Mouse (Mus musculus) testis, adult 2 months (tissue): ENCODE measurements at regions not wholly inside any gene's neighbourhood (a gene's known extent, or its start where the extent isn't known, plus 50 kb on each side); places are given as distances from the start of the nearest gene placed in this dataset.

Experiments
- H3K27ac ChIP-seq: fragments of 200-500 bp; 2 replicates; pipeline ENCODE4 v1.5.1; 2012; ENCODE audit warnings: low read depth, low read length; ENCODE audit not compliant: control insufficient read depth, insufficient read depth
- H3K27me3 ChIP-seq: fragments of 200-500 bp; 2 replicates; pipeline ENCODE4 v1.6.1; 2012; ENCODE audit warnings: mild to moderate bottlenecking, low read length, moderate library complexity; ENCODE audit not compliant: control insufficient read depth, insufficient read depth
- H3K36me3 ChIP-seq: fragments of 200-500 bp; 2 replicates; pipeline ENCODE4 v1.6.1; 2012; ENCODE audit warnings: mild to moderate bottlenecking, low read length; ENCODE audit not compliant: control insufficient read depth, insufficient read depth
- H3K4me1 ChIP-seq: fragments of 200-500 bp; 2 replicates; pipeline ENCODE4 v1.6.1; 2012; ENCODE audit warnings: low read length; ENCODE audit not compliant: control insufficient read depth, insufficient read depth
- H3K4me3 ChIP-seq: fragments of 200-500 bp; 2 replicates; pipeline ENCODE4 v1.5.1; 2012; ENCODE audit warnings: low read depth, mild to moderate bottlenecking, low read length, moderate library complexity, mixed read lengths; ENCODE audit not compliant: control insufficient read depth
- CTCF ChIP-seq: fragments of 200-500 bp; IDR thresholded peaks from 2 replicates; pipeline ENCODE4 v1.5.1; 2012; ENCODE audit warnings: low read depth, mild to moderate bottlenecking, inconsistent platforms, low read length, moderate library complexity; ENCODE audit not compliant: control insufficient read depth, insufficient read depth, insufficient replicate concordance
- POLR2A ChIP-seq: fragments of 200-500 bp; IDR thresholded peaks from 2 replicates; pipeline ENCODE4 v1.6.1; 2012; ENCODE audit warnings: low read depth, mild to moderate bottlenecking, inconsistent platforms, low read length, moderate library complexity; ENCODE audit not compliant: control insufficient read depth

DNA sequence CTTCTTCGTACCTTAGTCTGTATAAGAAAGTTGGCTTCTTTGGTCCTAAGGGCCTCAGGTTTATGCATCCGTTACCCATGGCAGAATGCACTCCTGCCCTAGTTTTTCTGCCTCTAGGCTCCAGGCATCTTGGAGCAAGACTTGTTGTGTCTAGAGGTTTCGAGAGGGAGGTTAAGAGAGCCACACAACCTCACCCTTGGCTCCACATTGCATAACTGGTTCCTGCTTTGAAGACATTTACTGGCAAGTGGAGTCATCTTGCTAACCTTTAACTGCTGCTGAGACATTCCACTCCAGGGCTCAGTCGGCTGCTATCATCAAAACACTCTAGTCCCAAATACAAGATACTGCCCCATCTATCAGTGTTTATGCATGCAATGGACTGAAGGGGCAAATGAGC lies 135.9 kb downstream of the Cog6 start:
- H3K4me3 ChIP-seq, result no peak overlapping the region
- TF ChIP-seq CTCF (no peak), POLR2A (no peak)
- H3K27ac ChIP-seq, result no peak overlapping the region
- no peaks in the 10 kb centered on the region for H3K27me3 ChIP-seq
- H3K4me1 ChIP-seq, result no peaks in the 10 kb centered on the region
- H3K36me3 ChIP-seq, result no peaks in the 10 kb centered on the region

DNA sequence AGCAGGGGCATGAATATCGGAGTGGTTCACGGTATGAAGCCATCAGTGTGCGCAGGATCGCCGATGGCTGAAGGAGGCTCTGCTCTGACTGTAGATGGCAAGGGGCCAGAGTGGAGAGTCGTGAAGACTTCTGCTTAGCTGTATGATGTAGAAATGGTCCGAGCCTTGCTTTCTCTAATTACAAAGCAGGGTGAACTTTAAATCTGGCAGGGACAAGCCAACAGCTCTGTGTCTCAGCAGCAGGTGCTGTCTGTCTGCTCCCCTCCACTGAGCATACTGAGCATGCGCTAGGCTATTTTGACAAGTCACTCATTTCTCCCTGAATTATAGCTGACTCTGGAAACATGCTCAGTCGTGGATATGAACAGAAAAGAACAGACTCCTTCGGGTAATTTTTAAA lies 137.3 kb downstream of the Cog6 start:
- TF ChIP-seq CTCF (no peak), POLR2A (no peak)
- no peak overlapping the region for H3K27ac ChIP-seq
- H3K27me3 ChIP-seq, result no peaks in the 10 kb centered on the region
- no peaks in the 10 kb centered on the region for H3K36me3 ChIP-seq
- no peaks in the 10 kb centered on the region for H3K4me1 ChIP-seq
- H3K4me3 ChIP-seq, result no peak overlapping the region

DNA sequence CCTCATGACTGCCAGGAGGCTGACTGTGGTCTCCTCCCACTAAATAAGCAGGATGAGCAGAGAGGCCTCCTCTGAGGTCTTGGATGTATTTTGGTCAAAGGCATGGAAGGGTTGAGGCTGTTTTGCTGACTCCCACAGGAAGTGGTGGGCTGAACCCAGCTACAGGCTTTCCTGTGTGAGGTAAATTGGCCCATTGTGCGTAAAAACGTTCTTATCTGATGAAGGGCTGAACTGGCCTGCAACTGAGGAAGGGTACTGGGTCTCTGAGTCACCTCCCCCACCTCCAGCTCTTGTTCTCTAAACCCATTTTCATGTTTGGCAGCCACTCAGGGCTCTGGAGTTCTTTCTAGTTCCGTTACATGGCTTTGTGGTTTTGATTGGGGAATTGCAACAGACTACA lies 138.7 kb downstream of the Cog6 start:
- H3K4me3 ChIP-seq, result no peak overlapping the region

DNA sequence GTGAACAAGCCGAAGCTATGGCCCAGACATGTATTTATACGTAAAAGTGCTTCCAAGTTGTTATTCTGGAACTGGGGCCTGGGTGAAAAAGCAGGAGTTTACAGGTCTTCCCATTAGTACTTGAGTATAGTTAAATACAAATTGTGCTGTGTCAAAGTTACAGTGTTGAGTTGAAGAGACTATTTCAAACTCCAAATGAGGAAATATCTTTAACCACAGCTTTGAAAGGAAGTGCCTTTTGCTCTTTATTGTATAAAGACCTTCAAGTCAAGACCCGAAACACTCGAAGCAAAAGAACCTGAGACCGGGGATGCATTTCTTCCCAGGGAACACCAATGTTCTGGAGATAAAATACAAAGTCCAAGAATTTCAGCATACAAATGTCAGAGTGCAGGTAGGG lies 144.8 kb downstream of the Cog6 start:
- Histone ChIP-seq H3K36me3 (no peaks in the 10 kb centered on the region), H3K27me3 (no peaks in the 10 kb centered on the region)
- no peak for TF ChIP-seq POLR2A
- no peak for TF ChIP-seq CTCF

More for the DNA sequence above, 138.7 kb downstream of the Cog6 start:
- Histone ChIP-seq H3K27ac (no peak overlapping the region), H3K4me1 (no peaks in the 10 kb centered on the region), H3K27me3 (no peaks in the 10 kb centered on the region), H3K36me3 (no peaks in the 10 kb centered on the region)
- no peak for TF ChIP-seq CTCF
- TF ChIP-seq POLR2A, result no peak

DNA sequence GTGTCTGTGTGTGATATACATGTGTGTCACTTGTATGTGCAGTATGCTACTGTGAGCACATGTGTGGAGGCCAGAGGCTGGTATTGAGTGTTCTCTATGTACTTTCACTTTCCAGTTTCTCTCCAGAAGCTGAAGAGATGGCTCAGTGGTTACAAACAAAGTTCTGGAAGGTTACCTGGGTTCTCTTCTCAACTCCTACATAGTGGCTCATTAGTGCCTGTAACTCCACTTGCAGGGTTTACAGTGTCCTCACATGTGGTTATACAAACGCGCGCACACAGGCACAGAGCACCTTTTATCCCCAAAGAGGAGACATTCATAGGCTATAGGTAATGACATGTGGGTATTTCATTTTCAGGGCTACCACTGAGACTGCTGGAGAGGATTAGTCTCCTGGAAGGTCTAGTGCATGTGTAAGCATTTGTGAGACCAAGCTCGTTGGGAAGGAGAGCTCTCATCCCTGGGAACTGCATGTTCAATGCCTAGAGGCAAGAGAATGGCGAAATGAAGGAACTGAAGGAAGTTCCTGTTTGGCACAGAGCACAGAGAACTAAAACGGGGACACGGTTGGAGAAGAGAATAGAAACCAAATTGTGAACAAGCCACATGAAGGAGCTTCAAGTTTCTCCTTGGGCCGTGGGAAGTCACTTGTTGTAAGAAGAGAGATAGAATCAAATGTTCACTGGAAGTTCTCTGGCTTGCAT lies 153.7 kb downstream of the Cog6 start:
- Histone ChIP-seq H3K4me3 (no peak overlapping the region), H3K27ac (no peak overlapping the region), H3K36me3 (no peaks in the 10 kb centered on the region), H3K4me1 (no peaks in the 10 kb centered on the region), H3K27me3 (no peaks in the 10 kb centered on the region)
- no peak for TF ChIP-seq CTCF
- no peak for TF ChIP-seq POLR2A

More for the DNA sequence above, 144.8 kb downstream of the Cog6 start:
- Histone ChIP-seq H3K4me3 (no peak overlapping the region), H3K4me1 (no peaks in the 10 kb centered on the region), H3K27ac (no peak overlapping the region)

DNA sequence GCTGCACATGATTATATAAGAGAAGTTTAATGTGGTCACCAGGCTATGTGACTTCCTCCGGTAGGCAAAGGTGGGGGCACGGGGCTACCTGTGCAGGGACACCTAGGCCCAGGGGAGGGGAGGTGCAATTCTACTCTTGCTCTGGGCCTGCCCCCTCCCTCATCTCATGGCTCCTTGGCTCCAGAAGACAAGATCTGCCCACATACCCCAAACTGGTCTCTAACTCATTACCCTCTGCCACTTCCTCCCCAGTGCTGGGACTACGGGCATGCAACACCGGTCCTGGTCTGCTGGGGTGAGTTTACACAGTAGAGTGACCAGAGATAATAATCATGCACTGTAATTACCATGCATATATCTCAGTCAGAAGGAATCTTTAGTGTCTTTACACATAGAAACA lies 155.0 kb downstream of the Cog6 start:
- TF ChIP-seq CTCF (no peak), POLR2A (no peak)
- H3K36me3 ChIP-seq, result no peaks in the 10 kb centered on the region
- H3K4me3 ChIP-seq, result no peak overlapping the region
- H3K4me1 ChIP-seq, result no peaks in the 10 kb centered on the region
- H3K27ac ChIP-seq, result no peak overlapping the region
- no peaks in the 10 kb centered on the region for H3K27me3 ChIP-seq

DNA sequence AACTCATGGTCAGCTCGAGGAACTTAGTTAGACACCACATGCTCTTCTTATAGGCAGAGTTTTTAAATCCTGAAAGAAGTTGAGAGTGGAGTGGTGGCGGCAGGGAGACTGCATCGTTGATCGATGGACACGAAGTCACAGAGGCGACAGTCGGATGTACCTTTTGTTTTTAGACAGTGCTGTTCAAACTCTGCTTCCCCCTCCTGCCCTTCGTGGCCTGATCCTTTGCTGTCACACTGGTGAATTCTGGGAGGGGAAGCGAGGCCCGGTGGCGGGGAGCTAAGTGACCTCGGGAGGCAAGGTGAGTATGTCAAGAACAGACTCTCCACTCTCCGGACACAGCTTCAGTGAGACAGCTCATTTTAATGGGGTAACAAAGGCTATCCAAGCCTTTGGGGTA lies 155.5 kb downstream of the Cog6 start:
- Histone ChIP-seq H3K36me3 (no peaks in the 10 kb centered on the region), H3K4me3 (no peak overlapping the region), H3K27me3 (no peaks in the 10 kb centered on the region), H3K4me1 (no peaks in the 10 kb centered on the region), H3K27ac (no peak overlapping the region)
- TF ChIP-seq POLR2A (no peak), CTCF (no peak)
